Mouse (Mus musculus) B cell, adult 62 days (primary cell): ENCODE results near the gene Vmn2r38. TPM values are rescaled to one million over a fixed set of nuclear protein-coding genes. Genes with fewer than 3 reads are reported as not detected.

ENCODE experiments used
- total RNA-seq: library from RNA; stranded (reverse); gene quantifications from 4 replicates; pipeline ENCODE4 v1.2.4, GENCODE M21; 2023

Gene Vmn2r38
- total RNA-seq, result not detected in 4 replicates

DNA sequence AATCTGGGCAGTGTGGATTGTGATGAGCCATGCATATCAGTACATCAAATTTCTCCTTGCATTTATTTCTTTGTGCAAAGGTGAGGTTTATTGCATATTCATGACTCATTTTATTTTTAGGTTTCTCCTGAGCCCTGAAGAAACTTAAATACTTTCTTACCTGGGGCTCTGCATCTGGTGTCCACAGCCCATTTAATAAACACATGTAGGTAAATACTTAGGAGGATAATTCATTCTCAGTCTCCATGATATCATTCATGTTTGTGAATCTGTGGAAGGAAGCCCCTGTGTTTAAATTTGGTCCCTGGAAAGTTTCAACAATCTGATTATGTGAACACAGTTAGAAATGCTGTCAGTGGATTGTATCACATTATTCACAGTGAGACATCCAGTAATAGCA is at the start of gene Vmn2r38:
Vmn2r38 (minus strand) TSS at position 101 of the 400 bp plus-strand sequence.

GRCm38 (mm10) chr7:9030698-9031097 is 67.0 kb downstream of the Vmn2r38 start, which contains the start of gene Vmn2r39:
TSS of gene Vmn2r39 (minus strand) at chr7:9030798.

Other genes starting within 250 kb of the Vmn2r38 start
- not detected in 4 replicates for gene Vmn2r40, start 166.4 kb downstream of the Vmn2r38 start, total RNA-seq
- gene Vmn2r39, start 67.1 kb downstream of the Vmn2r38 start, total RNA-seq, result not detected in 4 replicates
- gene Vmn2r37, start 125.8 kb upstream of the Vmn2r38 start, total RNA-seq, result not detected in 4 replicates